Mouse (Mus musculus): ENCODE measurements around the gene Pdpk1. TPM values are rescaled to one million over a fixed set of nuclear protein-coding genes. Genes with fewer than 3 reads are reported as not detected.

Pdpk1 gene
- total and polyA plus RNA-seq, 3 experiments, result 18.3 to 26.9 (median 19.0) TPM

DNA sequence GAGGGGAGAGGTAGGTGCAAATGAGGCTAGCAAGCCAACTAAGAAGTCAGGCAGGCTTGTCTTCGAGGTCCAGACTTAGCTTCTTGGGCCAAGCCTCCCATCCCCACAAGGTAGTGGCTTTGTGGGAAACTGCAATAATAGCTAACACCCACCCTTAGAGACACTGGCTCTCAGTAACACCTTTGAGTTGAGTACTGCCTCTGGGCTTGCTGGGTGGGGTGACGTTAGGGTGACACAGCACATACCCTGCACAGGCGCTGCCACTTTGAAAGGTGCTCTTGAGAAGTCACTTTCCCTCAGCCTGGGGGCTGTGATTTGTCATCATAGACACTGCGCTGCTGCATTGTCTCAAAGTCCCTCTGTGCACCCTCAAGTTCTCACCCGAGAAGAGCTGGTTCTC is 43.0 kb upstream of the Pdpk1 start:
- no peak overlapping the region for H3K9ac ChIP-seq (ENCODE audit: control insufficient read depth, low read depth, low read length, poor library complexity, severe bottlenecking)
- H3K27me3 ChIP-seq (ENCODE audit: control insufficient read depth in 1 of 2, insufficient read depth in 2 of 2, low read length in 2 of 2), result no peaks in the 10 kb centered on the region

DNA sequence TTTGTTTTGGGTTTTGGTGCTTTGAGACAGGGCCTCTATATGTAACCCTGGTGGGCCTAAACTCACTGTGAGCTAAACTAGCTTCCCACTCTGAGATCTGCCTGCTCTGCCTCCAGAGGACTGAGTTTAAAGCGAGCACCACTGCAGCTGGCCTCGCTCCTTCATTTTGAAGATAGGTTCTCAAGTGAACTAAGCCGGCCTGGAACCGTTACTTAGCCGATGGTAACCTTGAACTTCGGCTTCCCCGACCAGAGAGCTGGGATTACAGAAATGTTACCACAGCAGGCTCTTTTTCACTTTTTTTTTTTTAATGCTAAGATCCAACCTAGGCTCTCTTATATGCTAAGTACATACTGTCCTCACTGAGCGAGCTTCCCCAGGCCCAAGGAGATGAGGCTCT is 42.5 kb upstream of the Pdpk1 start:
- H3K27ac ChIP-seq (ENCODE audit: control insufficient read depth, low read depth, low read length), result no peak overlapping the region
- no peak overlapping the region for H3K4me3 ChIP-seq (ENCODE audit: control insufficient read depth in 1 of 2, insufficient read depth in 1 of 2, low read depth in 2 of 2, low read length in 2 of 2)
- H3K4me1 ChIP-seq (ENCODE audit: control insufficient read depth in 1 of 2, insufficient read depth in 2 of 2, low read length in 2 of 2), result peaks cover 0 to 9% of the 10 kb centered on the region in 2 experiments; a peak in 2 of 4 replicates
- H3K36me3 ChIP-seq (ENCODE audit: control insufficient read depth in 1 of 2, insufficient read depth in 2 of 2, low read length in 2 of 2), result peaks cover 3 to 7% of the 10 kb centered on the region in 2 experiments; a peak in 3 of 4 replicates
- peaks cover 14% of the 10 kb centered on the region for H3K79me2 ChIP-seq (ENCODE audit: control insufficient read depth, insufficient read depth, low read length, poor library complexity)
- TF ChIP-seq ZC3H11A (IDR thresholded peaks at IDR 0.05; ENCODE audit: low read depth, low read length), result no peak
- no peak for TF ChIP-seq SMC3 (IDR thresholded peaks at IDR 0.05; ENCODE audit: low read depth, low read length)
- TF ChIP-seq TBP (IDR thresholded peaks at IDR 0.05; ENCODE audit: low read depth, low read length), result no peak
- no peak for DNase-seq (ENCODE audit: low read depth, low spot score)
- no peaks in the 10 kb centered on the region for H3K27me3 ChIP-seq (ENCODE audit: control insufficient read depth in 1 of 2, insufficient read depth in 2 of 2, low read length in 2 of 2)
- no peaks in the 10 kb centered on the region for H3K9me3 ChIP-seq (replicated peaks; ENCODE audit: insufficient read depth, low read length)
- H3K9ac ChIP-seq (ENCODE audit: control insufficient read depth, low read depth, low read length, poor library complexity, severe bottlenecking), result no peak overlapping the region

More for the DNA sequence above, 43.0 kb upstream of the Pdpk1 start:
- H3K36me3 ChIP-seq (ENCODE audit: control insufficient read depth in 1 of 2, insufficient read depth in 2 of 2, low read length in 2 of 2), result peaks cover 3 to 7% of the 10 kb centered on the region in 2 experiments; a peak in 3 of 4 replicates
- no peak overlapping the region for H3K27ac ChIP-seq (ENCODE audit: control insufficient read depth, low read depth, low read length)
- H3K4me1 ChIP-seq (ENCODE audit: control insufficient read depth in 1 of 2, insufficient read depth in 2 of 2, low read length in 2 of 2), result peaks cover 0 to 12% of the 10 kb centered on the region in 2 experiments; a peak in 3 of 4 replicates
- no peaks in the 10 kb centered on the region for H3K9me3 ChIP-seq (replicated peaks; ENCODE audit: insufficient read depth, low read length)
- H3K4me3 ChIP-seq (ENCODE audit: control insufficient read depth in 1 of 2, insufficient read depth in 1 of 2, low read depth in 2 of 2, low read length in 2 of 2), result no peak overlapping the region
- TF ChIP-seq MYB (IDR thresholded peaks at IDR 0.05; ENCODE audit: low read depth, low read length) (no peak), TCF12 (IDR thresholded peaks at IDR 0.05; ENCODE audit: low read depth, low read length) (no peak), UBTF (IDR thresholded peaks at IDR 0.05; ENCODE audit: borderline replicate concordance, insufficient read depth, low read depth, low read length) (no peak), JUND (IDR thresholded peaks at IDR 0.05; ENCODE audit: low read depth, low read length) (no peak), EP300 (IDR thresholded peaks at IDR 0.05; ENCODE audit: low read depth in 1 of 2, low read length in 2 of 2) (no peak), RAD21 (IDR thresholded peaks at IDR 0.05; ENCODE audit: low read depth, low read length) (no peak), USF1 (IDR thresholded peaks at IDR 0.05; ENCODE audit: low read depth, low read length) (no peak), ZKSCAN1 (IDR thresholded peaks at IDR 0.05; ENCODE audit: low read depth, low read length) (no peak), ZC3H11A (IDR thresholded peaks at IDR 0.05; ENCODE audit: low read depth, low read length) (no peak), MAX (IDR thresholded peaks at IDR 0.05; ENCODE audit: low read length) (no peak), ZMIZ1 (IDR thresholded peaks at IDR 0.05; ENCODE audit: low read depth, low read length) (no peak), GABPA (IDR thresholded peaks at IDR 0.05; ENCODE audit: low read depth, low read length) (no peak), MYC (IDR thresholded peaks at IDR 0.05; ENCODE audit: low read depth, low read length) (no peak), RCOR1 (IDR thresholded peaks at IDR 0.05; ENCODE audit: low read depth, low read length) (no peak)
- DNase-seq (ENCODE audit: low read depth, low spot score), result no peak
- H3K79me2 ChIP-seq (ENCODE audit: control insufficient read depth, insufficient read depth, low read length, poor library complexity), result peaks cover 14% of the 10 kb centered on the region
